Mouse (Mus musculus) liver, embryonic 13.5 days (tissue): ENCODE measurements at regions not wholly inside any gene's neighbourhood (a gene's known extent, or its start where the extent isn't known, plus 50 kb on each side); places are given as distances from the start of the nearest gene placed in this dataset.
"Not testable (repeated sequence)": the region's sequence is repeated elsewhere in the genome, so short reads cannot be mapped to it uniquely, and the experiment has no call there.

Experiments
- ATAC-seq: fragments of 200-750 bp; cut with Nextera tagmentation; 2 replicates; pipeline ENCODE4 v1.8.0; 2017; ENCODE audit warnings: low read depth, mild to moderate bottlenecking, moderate number of reproducible peaks, moderate library complexity
- DNase-seq: peaks from one replicate; pipeline ENCODE4 v3.0.0; 2022
- H3K27ac ChIP-seq: fragments of 300-500 bp; sonication (generic); 2 replicates; pipeline ENCODE4 v1.5.1; 2015; ENCODE audit warnings: moderate library complexity, mild to moderate bottlenecking, inconsistent platforms
- H3K27me3 ChIP-seq: fragments of 300-500 bp; sonication (generic); 2 replicates; pipeline ENCODE4 v1.6.1; 2015; ENCODE audit warnings: mild to moderate bottlenecking, inconsistent platforms
- H3K36me3 ChIP-seq: fragments of 300-500 bp; sonication (generic); 2 replicates; pipeline ENCODE4 v1.6.1; 2015; ENCODE audit warnings: mild to moderate bottlenecking, inconsistent platforms
- H3K4me1 ChIP-seq: fragments of 300-500 bp; sonication (generic); replicated peaks from 2 replicates; pipeline ENCODE4 v1.6.1; 2015; ENCODE audit warnings: inconsistent platforms
- H3K4me2 ChIP-seq: fragments of 300-500 bp; sonication (generic); 2 replicates; pipeline ENCODE4 v1.6.1; 2015; ENCODE audit warnings: inconsistent platforms, mild to moderate bottlenecking, moderate library complexity
- H3K4me3 ChIP-seq: fragments of 300-500 bp; sonication (generic); replicated peaks from 2 replicates; pipeline ENCODE4 v1.5.1; 2015; ENCODE audit warnings: mild to moderate bottlenecking, inconsistent platforms
- H3K9ac ChIP-seq: fragments of 300-500 bp; sonication (generic); 2 replicates; pipeline ENCODE4 v1.6.1; 2015; ENCODE audit warnings: mild to moderate bottlenecking, inconsistent platforms
- H3K9me3 ChIP-seq: fragments of 300-500 bp; sonication (generic); replicated peaks from 2 replicates; pipeline ENCODE4 v1.6.1; 2016; ENCODE audit warnings: inconsistent platforms
- WGBS: fragments of 180-500 bp; shearing (Covaris S2); methylation state at CpG from one replicate; pipeline ENCODE4 v1.1.7; 2015; ENCODE audit not compliant: insufficient replicate concordance; 5-methylcytosine and 5-hydroxymethylcytosine counted together

GRCm38 (mm10) chr5:59831836-59832235, 1976.8 kb upstream of the G6pd2 start:
- no peak overlapping the region for H3K9ac ChIP-seq
- no peak for DNase-seq

GRCm38 (mm10) chr5:59845745-59846144, 1962.9 kb upstream of the G6pd2 start:
- 41% methylated on average over 1 of the region's 1 CpGs for WGBS

More at GRCm38 (mm10) chr5:59831836-59832235, 1976.8 kb upstream of the G6pd2 start:
- ATAC-seq, result no peak
- H3K27ac ChIP-seq, result no peak overlapping the region
- H3K36me3 ChIP-seq, result no peaks in the 10 kb centered on the region
- H3K27me3 ChIP-seq, result no peaks in the 10 kb centered on the region
- H3K4me2 ChIP-seq, result no peak overlapping the region
- 75% methylated on average over 3 of the region's 3 CpGs for WGBS
- H3K4me3 ChIP-seq, result no peak overlapping the region
- no peaks in the 10 kb centered on the region for H3K9me3 ChIP-seq
- no peaks in the 10 kb centered on the region for H3K4me1 ChIP-seq

GRCm38 (mm10) chr5:59847643-59848042, 1961.0 kb upstream of the G6pd2 start:
- no peak overlapping the region for H3K9ac ChIP-seq
- H3K36me3 ChIP-seq, result no peaks in the 10 kb centered on the region
- H3K4me3 ChIP-seq, result no peak overlapping the region
- DNase-seq (no peak), ATAC-seq (no peak)
- H3K27ac ChIP-seq, result no peak overlapping the region
- H3K4me1 ChIP-seq, result no peaks in the 10 kb centered on the region
- H3K4me2 ChIP-seq, result no peak overlapping the region
- 61% methylated on average over 1 of the region's 1 CpGs for WGBS
- H3K9me3 ChIP-seq, result no peaks in the 10 kb centered on the region
- no peaks in the 10 kb centered on the region for H3K27me3 ChIP-seq

More at GRCm38 (mm10) chr5:59845745-59846144, 1962.9 kb upstream of the G6pd2 start:
- no peak overlapping the region for H3K9ac ChIP-seq
- H3K4me2 ChIP-seq, result no peak overlapping the region
- no peak overlapping the region for H3K4me3 ChIP-seq
- no peak overlapping the region for H3K27ac ChIP-seq
- DNase-seq (no peak), ATAC-seq (no peak)
- H3K9me3 ChIP-seq, result no peaks in the 10 kb centered on the region
- no peaks in the 10 kb centered on the region for H3K36me3 ChIP-seq
- H3K27me3 ChIP-seq, result no peaks in the 10 kb centered on the region
- no peaks in the 10 kb centered on the region for H3K4me1 ChIP-seq

- no peaks in the 10 kb centered on the region for H3K9me3 ChIP-seq
- no peak for DNase-seq
- WGBS, result 77% methylated on average over 6 of the region's 6 CpGs
- H3K4me1 ChIP-seq, result no peaks in the 10 kb centered on the region
- H3K27ac ChIP-seq, result no peak overlapping the region
- no peaks in the 10 kb centered on the region for H3K36me3 ChIP-seq
- ATAC-seq, result no peak
- no peak overlapping the region for H3K9ac ChIP-seq
- H3K4me2 ChIP-seq, result no peak overlapping the region
- H3K27me3 ChIP-seq, result no peaks in the 10 kb centered on the region
- H3K4me3 ChIP-seq, result no peak overlapping the region
Measured at GRCm38 (mm10) chr5:59893952-59894724, 1914.5 kb upstream of the G6pd2 start.

GRCm38 (mm10) chr5:59921910-59922309, 1886.7 kb upstream of the G6pd2 start:
- ATAC-seq, result no peak
- no peak for DNase-seq
- Histone ChIP-seq H3K9me3 (no peaks in the 10 kb centered on the region), H3K36me3 (no peaks in the 10 kb centered on the region), H3K27ac (no peak overlapping the region), H3K27me3 (no peaks in the 10 kb centered on the region), H3K4me1 (no peaks in the 10 kb centered on the region), H3K9ac (no peak overlapping the region), H3K4me3 (no peak overlapping the region), H3K4me2 (no peak overlapping the region)
- 67% methylated on average over 4 of the region's 4 CpGs for WGBS

GRCm38 (mm10) chr5:59940861-59941260, 1867.8 kb upstream of the G6pd2 start:
- Histone ChIP-seq H3K36me3 (no peaks in the 10 kb centered on the region), H3K4me2 (no peak overlapping the region), H3K4me3 (no peak overlapping the region), H3K27me3 (no peaks in the 10 kb centered on the region), H3K9me3 (no peaks in the 10 kb centered on the region), H3K4me1 (no peaks in the 10 kb centered on the region), H3K27ac (no peak overlapping the region), H3K9ac (no peak overlapping the region)
- ATAC-seq, result no peak
- DNase-seq, result no peak
- 51% methylated on average over 1 of the region's 1 CpGs for WGBS

- ATAC-seq, result no peak
- no peak overlapping the region for H3K9ac ChIP-seq
- no peak overlapping the region for H3K4me3 ChIP-seq
Measured at GRCm38 (mm10) chr5:59945761-59946160, 1862.9 kb upstream of the G6pd2 start.

GRCm38 (mm10) chr5:59947831-59948568, 1860.6 kb upstream of the G6pd2 start:
- H3K27me3 ChIP-seq, result no peaks in the 10 kb centered on the region
- DNase-seq (no peak), ATAC-seq (no peak)
- no peak overlapping the region for H3K4me3 ChIP-seq
- no peak overlapping the region for H3K27ac ChIP-seq
- H3K9ac ChIP-seq, result no peak overlapping the region
- 68% methylated on average over 4 of the region's 4 CpGs for WGBS
- no peaks in the 10 kb centered on the region for H3K4me1 ChIP-seq
- no peak overlapping the region for H3K4me2 ChIP-seq
- H3K36me3 ChIP-seq, result no peaks in the 10 kb centered on the region
- H3K9me3 ChIP-seq, result no peaks in the 10 kb centered on the region

More at GRCm38 (mm10) chr5:59945761-59946160, 1862.9 kb upstream of the G6pd2 start:
- Histone ChIP-seq H3K27ac (no peak overlapping the region), H3K4me2 (no peak overlapping the region), H3K27me3 (no peaks in the 10 kb centered on the region), H3K4me1 (no peaks in the 10 kb centered on the region), H3K9me3 (no peaks in the 10 kb centered on the region), H3K36me3 (no peaks in the 10 kb centered on the region)
- no peak for DNase-seq

- not testable (repeated sequence) for ATAC-seq, H3K27me3 ChIP-seq, H3K27ac ChIP-seq, H3K9ac ChIP-seq, H3K4me2 ChIP-seq, H3K36me3 ChIP-seq, H3K9me3 ChIP-seq, H3K4me1 ChIP-seq, DNase-seq, H3K4me3 ChIP-seq
- 71% methylated on average over 2 of the region's 7 CpGs for WGBS
Measured at GRCm38 (mm10) chr5:59956240-59956639, 1852.4 kb upstream of the G6pd2 start.

- H3K4me3 ChIP-seq, result no peak overlapping the region
- ATAC-seq (peak; percentile 58), DNase-seq (peak; percentile 2)
- H3K9me3 ChIP-seq, result no peaks in the 10 kb centered on the region
- H3K9ac ChIP-seq, result no peak overlapping the region
- H3K27me3 ChIP-seq, result no peaks in the 10 kb centered on the region
- H3K36me3 ChIP-seq, result no peaks in the 10 kb centered on the region
- WGBS, result 14% methylated on average over 3 of the region's 3 CpGs
- no peak overlapping the region for H3K27ac ChIP-seq
- H3K4me1 ChIP-seq, result no peaks in the 10 kb centered on the region
- H3K4me2 ChIP-seq, result no peak overlapping the region
Measured at GRCm38 (mm10) chr5:59996698-59997097, 1811.9 kb upstream of the G6pd2 start.

- not testable (repeated sequence) for H3K4me3 ChIP-seq, H3K27ac ChIP-seq, H3K9ac ChIP-seq, H3K27me3 ChIP-seq, DNase-seq, H3K4me2 ChIP-seq, H3K4me1 ChIP-seq, H3K36me3 ChIP-seq, H3K9me3 ChIP-seq
- ATAC-seq, result peak; percentile 100
- 86% methylated on average over 6 of the region's 7 CpGs for WGBS
Measured at GRCm38 (mm10) chr5:60042603-60043175, 1765.9 kb upstream of the G6pd2 start.
